Mouse (Mus musculus): ENCODE measurements at regions not wholly inside any gene's neighbourhood (a gene's known extent, or its start where the extent isn't known, plus 50 kb on each side); places are given as distances from the start of the nearest gene placed in this dataset.

- DNase-seq (ENCODE audit: low spot score in 2 of 2), result no peak
Measured at GRCm38 (mm10) chr11:51911481-51911880, 54.0 kb upstream of the Jade2 start.

DNA sequence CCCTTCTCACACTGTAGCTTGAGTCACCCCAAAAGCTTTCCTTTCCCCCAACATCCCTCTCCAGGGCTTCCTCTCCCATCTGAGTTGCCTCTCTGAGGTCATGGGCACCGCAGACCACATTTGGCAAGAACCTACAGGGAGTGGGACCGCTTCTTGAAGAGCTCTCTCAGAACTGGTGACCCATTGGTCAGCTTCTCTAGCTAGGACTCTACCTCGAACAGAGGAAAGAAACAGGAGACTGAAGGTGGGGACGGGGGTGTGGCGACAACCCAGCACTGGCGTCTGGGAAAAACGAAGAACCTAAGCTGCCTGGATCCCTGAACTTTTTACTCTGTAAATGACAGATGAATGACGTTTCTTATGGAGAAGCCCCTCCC is 51.8 kb upstream of the Cdkn2aipnl start:
- no peak for DNase-seq (ENCODE audit: low spot score in 2 of 2)

- peak; percentile 54 to 90 for DNase-seq (ENCODE audit: low spot score in 2 of 2)
Measured at GRCm38 (mm10) chr11:51916033-51916929, 51.2 kb upstream of the Cdkn2aipnl start.
